Mouse (Mus musculus) E14TG2a.4 (cell line): Measurements from ENCODE around the gene Tfb2m.

Experiments
- CTCF ChIP-seq: conservative IDR thresholded peaks from 2 replicates; pipeline ENCODE4 v1.5.1; 2014; ENCODE audit warnings: low read length
- NANOG ChIP-seq: IDR thresholded peaks from 2 replicates; pipeline ENCODE4 v1.6.1; 2014; ENCODE audit warnings: borderline replicate concordance, low read length, mixed read lengths
- POU5F1 ChIP-seq: IDR thresholded peaks from 2 replicates; pipeline ENCODE4 v1.6.1; 2014; ENCODE audit warnings: low read length, borderline replicate concordance

DNA sequence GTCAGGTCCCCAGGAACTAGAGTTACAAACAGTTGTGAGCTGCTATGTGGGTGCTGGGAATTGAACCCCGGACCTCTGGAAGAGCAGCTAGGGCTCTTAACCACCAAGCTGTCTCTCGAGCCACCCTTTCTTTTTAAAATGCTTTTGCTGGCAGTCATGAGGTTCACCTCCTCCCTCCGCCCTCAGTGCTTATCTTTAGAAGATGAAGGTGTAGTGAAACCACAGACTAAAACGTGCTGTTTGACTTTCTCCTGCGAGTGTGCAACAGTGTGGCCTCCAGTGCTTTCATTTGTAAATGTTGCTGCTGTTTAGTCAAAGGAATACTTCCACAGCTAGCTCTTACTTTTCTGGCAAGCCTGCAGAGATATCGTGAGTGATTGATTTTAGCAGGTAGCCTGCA, 32.6 kb upstream of the Tfb2m start:
- TF ChIP-seq CTCF (no peak), POU5F1 (no peak), NANOG (no peak)
